Mouse (Mus musculus) layer of hippocampus, postnatal 10 days (tissue): Measurements from ENCODE around the gene Dnaaf1. TPM values are rescaled to one million over a fixed set of nuclear protein-coding genes. Genes with fewer than 3 reads are reported as not detected.

Experiments used
- DNase-seq, 2 experiments: peaks; one replicate each; pipeline ENCODE4 v3.0.0; 2021; ENCODE audit warnings: low spot score in 2 of 2
- total RNA-seq, 2 experiments: library from RNA; stranded (reverse); gene quantifications; 2 replicates each; pipeline ENCODE4 v1.2.3; 2021

Gene Dnaaf1
- total RNA-seq, 2 experiments from 2014 or later: 0.45 to 0.57 TPM

GRCm38 (mm10) chr8:119646846-119647245 is 71.8 kb downstream of the Dnaaf1 start:
- no peak for DNase-seq

Other genes with a start within 250 kb of the Dnaaf1 start
- 100 to 1,000 TPM; 561 to 593 TPM for gene Hsbp1, start 230.7 kb upstream of the Dnaaf1 start, total RNA-seq
- gene Mlycd, start 180.4 kb upstream of the Dnaaf1 start, total RNA-seq: 10 to 100 TPM; 20.3 to 22.3 TPM
- under 1 TPM; 0.25 to 0.33 TPM for gene Osgin1, start 141.1 kb upstream of the Dnaaf1 start, total RNA-seq
- gene Necab2, start 128.5 kb upstream of the Dnaaf1 start, total RNA-seq: 100 to 1,000 TPM; 112 to 114 TPM
- under 1 TPM; 0.21 to 0.22 TPM for gene Slc38a8, start 73.5 kb upstream of the Dnaaf1 start, total RNA-seq
- 10 to 100 TPM; 62.7 to 67.9 TPM for gene Mbtps1, start 16.5 kb upstream of the Dnaaf1 start, total RNA-seq
- gene Hsdl1, start 52 bp upstream of the Dnaaf1 start, total RNA-seq: 10 to 100 TPM; 52.3 to 53.2 TPM
- 10 to 100 TPM; 12.5 to 13.0 TPM for gene Taf1c, start 30.0 kb downstream of the Dnaaf1 start, total RNA-seq
- gene Adad2, start 37.5 kb downstream of the Dnaaf1 start, total RNA-seq: under 1 TPM in 1 of 2 experiments, not detected in 1; 0.25 TPM
- 1 to 10 TPM in 1 of 2 experiments, under 1 TPM in 1; 0.91 to 1.1 TPM for gene Kcng4, start 60.4 kb downstream of the Dnaaf1 start, total RNA-seq
- gene Wfdc1, start 91.1 kb downstream of the Dnaaf1 start, total RNA-seq: 1 to 10 TPM; 5.1 to 5.2 TPM
- 1 to 10 TPM; 1.8 to 2.0 TPM for gene Atp2c2, start 124.8 kb downstream of the Dnaaf1 start, total RNA-seq
- gene Tldc1, start 203.2 kb downstream of the Dnaaf1 start, total RNA-seq: 10 to 100 TPM; 16.3 to 18.3 TPM